Mouse (Mus musculus) thymus, postnatal 14 days (tissue): ENCODE data around the gene 5830473C10Rik.
"Not testable (repeated sequence)": the region's sequence is repeated elsewhere in the genome, so short reads cannot be mapped to it uniquely, and the experiment has no call there.

Experiments
- DNase-seq: peaks from one replicate; pipeline ENCODE4 v3.0.0; 2021

The 5830473C10Rik gene

GRCm38 (mm10) chr5:90596155-90596554, 35.2 kb downstream of the 5830473C10Rik start:
- no peak for DNase-seq

GRCm38 (mm10) chr5:90601469-90601868, 40.6 kb downstream of the 5830473C10Rik start:
- peak; percentile 37 for DNase-seq

GRCm38 (mm10) chr5:90603407-90603923, 42.6 kb downstream of the 5830473C10Rik start:
- DNase-seq, result no peak

GRCm38 (mm10) chr5:90608906-90609305, 48.0 kb downstream of the 5830473C10Rik start:
- no peak for DNase-seq

- no peak for DNase-seq
Measured at GRCm38 (mm10) chr5:90611388-90611787, 50.5 kb downstream of the 5830473C10Rik start.

GRCm38 (mm10) chr5:90611996-90612611, 51.2 kb downstream of the 5830473C10Rik start:
- DNase-seq, result no peak

GRCm38 (mm10) chr5:90612751-90613150, 51.8 kb downstream of the 5830473C10Rik start:
- not testable (repeated sequence) for DNase-seq

- DNase-seq, result no peak
Measured at GRCm38 (mm10) chr5:90617859-90618258, 57.0 kb downstream of the 5830473C10Rik start.

GRCm38 (mm10) chr5:90621316-90621715, 60.4 kb downstream of the 5830473C10Rik start:
- DNase-seq, result no peak

- DNase-seq, result no peak
Measured at GRCm38 (mm10) chr5:90621726-90622125, 60.8 kb downstream of the 5830473C10Rik start.

- DNase-seq, result no peak
Measured at GRCm38 (mm10) chr5:90623209-90623608, 62.3 kb downstream of the 5830473C10Rik start.

GRCm38 (mm10) chr5:90624708-90625425, 64.0 kb downstream of the 5830473C10Rik start:
- no peak for DNase-seq

GRCm38 (mm10) chr5:90627423-90627822, 66.5 kb downstream of the 5830473C10Rik start:
- no peak for DNase-seq

GRCm38 (mm10) chr5:90628011-90628410, 67.1 kb downstream of the 5830473C10Rik start:
- no peak for DNase-seq

GRCm38 (mm10) chr5:90628530-90628929, 67.6 kb downstream of the 5830473C10Rik start:
- no peak for DNase-seq

GRCm38 (mm10) chr5:90634885-90635284, 74.0 kb downstream of the 5830473C10Rik start:
- no peak for DNase-seq

GRCm38 (mm10) chr5:90640286-90641217, 79.6 kb downstream of the 5830473C10Rik start, which contains the start of gene Rassf6:
Gene Rassf6, minus strand, starts transcription at chr5:90640657.
- DNase-seq, result no peak

GRCm38 (mm10) chr5:90641218-90641610, 80.3 kb downstream of the 5830473C10Rik start:
- DNase-seq, result no peak

- DNase-seq, result no peak
Measured at GRCm38 (mm10) chr5:90645579-90645978, 84.7 kb downstream of the 5830473C10Rik start.

GRCm38 (mm10) chr5:90646398-90646797, 85.5 kb downstream of the 5830473C10Rik start:
- DNase-seq, result no peak
